Mouse (Mus musculus) layer of hippocampus, adult 11-12 months (tissue): Measurements from ENCODE around the gene Slc29a1.

Source experiments
- DNase-seq: peaks from one replicate; pipeline ENCODE4 v3.0.0; 2022; ENCODE audit warnings: low spot score

Slc29a1 gene

DNA sequence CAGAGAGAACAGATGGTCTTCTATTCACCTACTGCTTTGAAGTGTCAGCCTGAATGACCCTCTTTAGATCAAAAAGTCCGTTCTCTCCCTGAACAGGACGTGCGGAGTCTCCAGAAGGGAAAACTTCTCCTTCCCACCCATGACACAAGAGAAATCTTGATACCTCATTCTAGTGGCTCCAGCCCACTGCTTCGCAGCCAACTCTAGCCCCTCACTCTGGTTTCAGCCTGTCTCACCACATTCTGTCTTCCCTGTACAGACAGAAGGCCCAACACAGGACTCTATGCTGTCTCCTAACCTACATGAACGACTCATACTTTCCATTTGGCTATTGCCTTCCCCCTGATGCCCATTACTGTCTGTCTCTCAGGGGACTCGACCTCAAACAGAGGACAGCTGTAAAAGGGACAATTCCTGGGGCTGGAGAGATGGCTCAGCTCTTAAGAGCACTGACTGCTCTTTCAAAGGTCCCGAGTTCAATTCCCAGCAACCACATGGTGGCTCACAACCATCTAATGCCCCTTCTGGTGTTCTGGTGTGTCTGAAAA, 48.1 kb downstream of the Slc29a1 start:
- no peak for DNase-seq

DNA sequence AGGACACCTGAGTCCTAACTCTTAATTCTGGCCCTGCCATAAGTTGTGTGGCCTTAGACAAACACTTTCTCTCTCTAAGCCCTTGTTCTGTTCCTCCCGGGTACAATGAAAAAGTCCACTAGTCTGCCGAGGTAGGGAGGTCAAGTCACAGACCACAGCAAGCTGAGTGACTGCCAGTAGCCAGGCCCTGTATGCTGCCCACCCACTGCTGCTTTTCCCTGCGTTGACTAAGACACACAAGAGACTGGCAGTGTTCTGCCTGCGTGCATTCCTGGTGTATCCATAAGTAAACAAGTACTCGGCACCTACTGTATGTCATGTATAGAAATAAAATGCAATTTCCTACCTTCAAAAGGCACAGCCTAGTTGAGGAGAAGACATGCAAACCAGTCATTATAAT, 49.2 kb downstream of the Slc29a1 start:
- no peak for DNase-seq

DNA sequence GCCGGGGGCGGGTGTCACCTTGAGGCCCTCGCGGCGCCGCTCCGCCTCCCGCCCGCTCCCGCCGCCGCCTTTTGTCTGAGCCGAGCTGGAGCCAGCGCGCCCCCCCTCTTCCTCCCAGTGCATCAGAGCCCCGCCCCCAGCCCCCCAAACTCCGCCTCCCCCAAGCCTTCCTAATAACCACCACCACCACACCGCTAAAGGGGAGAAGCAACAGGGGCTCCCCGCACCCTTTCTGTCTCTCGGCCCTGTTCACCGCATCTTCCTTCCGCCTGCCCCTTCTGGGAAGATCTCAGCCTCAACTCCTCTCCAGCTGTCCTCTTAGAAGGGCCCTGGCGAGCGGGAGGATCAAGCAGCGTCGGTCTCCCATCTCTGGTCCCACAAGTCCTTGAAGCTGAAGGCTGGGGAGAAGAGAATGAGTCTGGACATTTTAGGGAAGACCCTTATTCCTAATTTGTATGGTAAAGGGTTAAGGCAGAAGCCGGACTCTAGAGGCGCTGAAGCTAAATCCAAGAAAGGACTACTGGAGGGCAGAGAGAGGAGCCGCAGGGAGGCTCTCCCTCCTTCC, 49.7 kb downstream of the Slc29a1 start, which contains the start of gene Tmem151b:
Tmem151b (minus strand) TSS at position 61 of the 565 bp plus-strand sequence.
- DNase-seq: peak; percentile 63

- peak; percentile 73 for DNase-seq
These were observed 50.6 kb downstream of the Slc29a1 start for GRCm38 (mm10) chr17:45548541-45549512.

DNA sequence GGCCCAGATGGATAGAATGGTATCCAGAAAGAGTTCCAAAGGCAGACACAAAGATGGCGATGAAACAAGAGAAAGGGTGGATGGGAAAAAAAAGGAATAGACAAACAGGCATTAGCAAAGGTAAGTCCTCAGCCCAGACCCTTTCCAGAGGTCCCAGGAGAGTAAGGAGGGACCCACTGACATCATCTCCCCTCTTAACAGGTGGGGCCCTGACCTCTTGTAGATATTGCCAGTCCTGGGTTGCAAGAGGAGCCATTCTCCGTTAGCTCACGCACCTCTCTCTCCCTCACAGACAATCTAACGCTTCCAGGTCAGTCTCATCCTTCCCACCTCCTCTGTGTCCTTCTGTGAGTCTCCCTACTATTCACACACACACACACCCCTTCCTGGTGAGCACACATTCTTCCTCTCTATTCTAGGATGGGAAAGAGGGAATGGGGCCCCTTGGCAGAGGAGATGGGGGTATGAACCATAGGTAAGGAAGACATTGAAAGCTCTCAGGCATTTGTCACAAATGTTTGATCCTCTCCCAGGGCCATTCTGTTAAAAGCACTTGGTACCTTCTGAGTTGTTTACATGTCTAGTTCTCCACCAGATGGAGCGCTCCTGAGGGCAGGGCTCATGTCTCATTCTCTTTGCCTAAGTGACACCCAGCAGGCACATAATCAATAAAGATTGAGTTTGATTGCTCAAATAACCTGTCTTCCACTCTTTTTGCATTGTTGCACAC, 51.8 kb downstream of the Slc29a1 start:
- DNase-seq: no peak

DNA sequence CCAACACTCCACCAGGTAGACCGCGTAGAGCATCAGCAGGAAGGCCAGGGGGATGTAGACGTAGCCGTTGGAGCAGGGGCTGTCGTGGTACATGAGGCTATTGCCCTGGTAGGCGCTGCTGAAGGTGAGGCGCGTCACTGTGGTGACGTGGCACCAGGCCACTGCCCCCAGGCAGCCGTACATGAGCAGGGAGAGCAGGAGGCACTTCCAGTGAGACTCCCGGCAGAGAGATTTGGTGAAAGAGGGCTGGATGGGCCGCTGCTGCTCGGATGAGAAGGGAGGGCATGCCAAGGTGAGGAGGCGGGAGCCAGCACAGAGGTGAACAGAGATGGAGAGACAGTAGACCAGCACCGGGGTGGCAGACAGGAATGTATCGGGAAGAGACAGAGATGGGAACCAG, 52.5 kb downstream of the Slc29a1 start:
- no peak for DNase-seq

- no peak for DNase-seq
These were observed 54.0 kb downstream of the Slc29a1 start for GRCm38 (mm10) chr17:45545278-45545961.

DNA sequence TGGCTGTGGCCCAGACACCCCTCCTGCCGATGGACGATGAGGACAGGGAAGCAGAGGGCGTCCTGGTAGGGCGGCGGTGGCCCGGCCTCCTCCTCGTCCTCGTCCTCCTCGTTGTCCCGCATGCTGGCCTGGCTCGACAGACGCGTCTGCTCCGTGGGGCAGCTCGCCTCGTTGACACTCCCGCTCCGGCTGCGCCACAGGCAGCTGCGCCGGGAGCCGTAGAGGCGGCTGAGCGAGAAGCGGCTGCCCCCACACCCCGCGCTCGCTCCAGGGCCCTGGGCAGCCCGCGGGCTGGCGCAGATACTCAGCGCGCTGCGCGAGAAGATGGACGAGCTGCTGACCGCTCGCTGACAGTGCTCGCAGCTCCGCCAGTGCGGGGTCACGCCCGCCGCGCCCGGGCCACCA, 54.5 kb downstream of the Slc29a1 start:
- no peak for DNase-seq

DNA sequence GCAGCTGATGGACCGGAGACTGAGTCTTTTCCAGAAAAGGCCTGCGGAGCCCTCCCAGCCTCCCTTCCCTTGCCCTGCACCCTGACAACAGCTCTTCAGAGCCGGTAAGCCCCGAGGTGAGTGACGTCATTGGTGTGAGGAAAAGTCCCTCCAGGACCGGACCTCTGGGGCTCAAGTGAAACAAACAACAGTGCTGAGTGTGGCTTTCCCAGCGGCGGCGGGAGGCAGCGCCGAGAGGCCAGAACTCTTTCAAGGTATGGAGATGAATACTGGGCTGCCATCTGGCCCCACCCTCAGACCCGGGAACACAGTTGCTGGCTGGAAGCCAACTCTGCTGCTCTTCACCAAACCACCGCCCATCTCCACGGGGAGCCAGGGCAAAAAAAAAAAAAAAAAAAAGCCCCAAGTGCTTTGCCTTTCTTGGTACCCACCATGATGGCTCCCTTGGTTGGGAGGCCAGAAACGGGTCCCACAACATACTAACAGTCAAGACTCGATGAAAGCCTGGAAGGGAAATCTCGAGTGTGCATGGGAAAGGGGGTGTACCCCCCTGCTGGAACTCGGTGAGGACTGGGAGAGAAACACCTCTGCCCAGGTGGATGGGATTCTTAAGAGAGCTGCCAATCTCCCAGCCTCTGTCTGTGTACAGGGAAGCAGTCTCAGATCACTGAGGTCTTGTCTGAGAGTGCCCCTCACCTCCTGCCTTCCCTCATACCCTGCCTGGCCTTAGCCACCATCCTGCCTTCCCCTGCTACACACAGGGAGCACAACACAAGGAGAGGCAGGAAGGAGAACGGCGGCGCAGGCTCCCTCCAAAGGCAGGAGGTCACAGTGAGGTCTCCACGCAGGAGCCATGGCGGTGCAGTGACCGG, 55.2 kb downstream of the Slc29a1 start:
- no peak for DNase-seq

GRCm38 (mm10) chr17:45543115-45543514, 56.3 kb downstream of the Slc29a1 start:
- no peak for DNase-seq

- no peak for DNase-seq
These were observed 56.7 kb downstream of the Slc29a1 start for GRCm38 (mm10) chr17:45542705-45543104.

GRCm38 (mm10) chr17:45542129-45542528, 57.3 kb downstream of the Slc29a1 start:
- no peak for DNase-seq

DNA sequence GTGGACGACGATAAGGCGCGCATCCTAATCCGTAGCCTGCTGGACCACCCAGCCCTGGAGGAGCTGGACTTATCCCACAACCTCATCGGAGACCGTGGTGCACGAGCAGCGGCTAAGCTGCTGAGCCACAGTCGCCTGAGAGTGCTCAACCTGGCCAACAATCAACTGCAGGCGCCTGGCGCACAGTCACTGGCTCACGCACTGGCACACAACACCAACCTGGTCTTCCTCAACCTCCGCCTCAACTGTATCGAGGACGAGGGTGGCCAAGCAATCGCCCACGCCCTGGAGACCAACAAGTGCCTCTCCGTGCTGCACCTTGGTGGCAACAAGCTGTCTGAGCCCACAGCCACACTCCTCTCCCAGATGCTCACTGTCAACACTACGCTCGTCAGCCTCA, 59.7 kb downstream of the Slc29a1 start:
- no peak for DNase-seq

DNA sequence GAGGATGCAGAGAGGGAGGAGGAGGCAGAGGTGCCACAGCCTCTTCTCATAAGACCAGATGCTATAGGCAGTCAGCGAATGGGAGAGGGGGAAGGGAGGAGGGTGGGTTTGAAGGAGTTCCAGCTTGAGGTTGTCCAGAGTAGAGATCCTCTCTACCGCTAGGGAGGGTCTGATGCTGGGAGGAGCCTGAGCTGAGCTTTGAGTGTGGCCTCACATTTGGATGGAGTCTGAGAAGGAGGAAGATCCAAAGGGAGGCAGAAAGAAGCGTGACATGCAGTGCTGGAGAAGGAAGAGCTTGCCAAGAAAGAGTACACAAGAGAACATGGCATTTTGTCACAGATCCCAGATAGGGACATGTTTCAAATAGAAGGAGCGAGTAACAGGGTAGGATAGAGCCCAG, 61.0 kb downstream of the Slc29a1 start:
- no peak for DNase-seq

GRCm38 (mm10) chr17:45536264-45536663, 63.1 kb downstream of the Slc29a1 start:
- DNase-seq: no peak
